Comparison of ENCODE assay signal across 10 mouse cellular contexts in the genomic region with DNA sequence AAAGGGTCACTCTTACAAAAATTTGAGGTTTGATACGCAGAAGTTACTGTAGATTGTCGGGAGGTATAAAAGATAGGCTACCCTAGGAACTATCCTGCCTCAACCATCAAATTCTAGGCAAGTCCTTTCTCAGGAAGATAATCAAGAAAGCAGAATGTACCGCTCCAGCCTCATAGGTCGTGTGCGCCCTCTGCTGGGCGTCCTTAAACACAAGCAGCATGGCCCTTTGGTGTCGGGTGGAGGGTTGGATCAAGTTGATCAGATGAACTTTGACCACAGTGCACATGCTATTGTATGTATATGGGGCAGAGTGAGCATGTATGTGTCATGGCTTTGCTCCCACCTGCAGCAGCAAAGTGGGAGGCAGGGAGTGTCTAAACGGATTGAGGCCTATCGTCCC. TPM values are rescaled to one million over a fixed set of nuclear protein-coding genes. Genes with fewer than 3 reads are reported as not detected.
DNase-seq lines count a peak whose midpoint lies in the region; ATAC-seq lines count a peak whose summit lies in the region.
"Had no signal": no experiment of that assay in that cellular context is flagged by ENCODE, and none has a peak within 500 bp of the region (broad histone marks: within the 10 kb centered on the region; RNA-seq: fewer than 3 reads in every experiment).

No protein-coding gene starts in this region.

- no peaks in the 10 kb centered on the region for H3K36me3 ChIP-seq in intestine, embryonic 16.5 days (ENCODE audit: control insufficient read depth, insufficient read depth, low read length)
- no peaks in the 10 kb centered on the region for H3K36me3 ChIP-seq in limb, embryonic 10.5 days
- H3K36me3 ChIP-seq: heart, embryonic 13.5 days had no signal

- H3K27ac ChIP-seq in intestine, embryonic 16.5 days (ENCODE audit: low read length), result no peak overlapping the region
- no peak overlapping the region for H3K27ac ChIP-seq in limb, embryonic 10.5 days
- H3K27ac ChIP-seq: heart, embryonic 13.5 days had no signal

- H3K9ac ChIP-seq in intestine, embryonic 16.5 days (ENCODE audit: low read depth, low read length), result no peak overlapping the region
- H3K9ac ChIP-seq: heart, embryonic 13.5 days had no signal

- ATAC-seq in erythroblast, adult 5-6 weeks (replicated peaks; ENCODE audit: low FRiP score, poor library complexity, severe bottlenecking), result peak; percentile 60; the same call in 1 of the 2 replicates
- ATAC-seq in intestine, embryonic 16.5 days, result peak; percentile 63

- H3K4me3 ChIP-seq in intestine, embryonic 16.5 days (ENCODE audit: low read length), result no peak overlapping the region
- H3K4me3 ChIP-seq in limb, embryonic 10.5 days, result no peak overlapping the region
- H3K4me3 ChIP-seq: heart, embryonic 13.5 days had no signal

- no peak overlapping the region for H3K4me2 ChIP-seq in intestine, embryonic 16.5 days (ENCODE audit: low read depth, low read length)
- H3K4me2 ChIP-seq: heart, embryonic 13.5 days had no signal

- no peaks in the 10 kb centered on the region for H3K9me3 ChIP-seq in intestine, embryonic 16.5 days (ENCODE audit: control insufficient read depth, low read length)
- no peaks in the 10 kb centered on the region for H3K9me3 ChIP-seq in limb, embryonic 10.5 days (replicated peaks)
- H3K9me3 ChIP-seq: heart, embryonic 13.5 days had no signal

- H3K27me3 ChIP-seq in intestine, embryonic 16.5 days (replicated peaks; ENCODE audit: control insufficient read depth, insufficient read depth, low read length), result no peaks in the 10 kb centered on the region
- no peaks in the 10 kb centered on the region; the same call in 1 of the 2 replicates for H3K27me3 ChIP-seq in limb, embryonic 10.5 days (ENCODE audit: low read depth, poor library complexity, severe bottlenecking)

- no peaks in the 10 kb centered on the region for H3K4me1 ChIP-seq in intestine, embryonic 16.5 days (ENCODE audit: control insufficient read depth, insufficient read depth, low read length)
- no peaks in the 10 kb centered on the region for H3K4me1 ChIP-seq in limb, embryonic 10.5 days
- H3K4me1 ChIP-seq: heart, embryonic 13.5 days had no signal

- peak; percentile 68 for DNase-seq in urinary bladder, postnatal 14 days (ENCODE audit: low spot score)
- DNase-seq in urinary bladder, postnatal 10 days (ENCODE audit: low spot score), result no peak
- peak; percentile 86 for DNase-seq in brain, adult 2 months (ENCODE audit: low read depth, low spot score)
- DNase-seq in limb, embryonic 10.5 days (ENCODE audit: low spot score), result peak; percentile 78
- DNase-seq in retina, adult 2 months (ENCODE audit: low read depth, low spot score), result peak; percentile 54
- no peak for DNase-seq in T-cell, adult 2 months (ENCODE audit: low spot score)

- 13% methylated on average over 9 of the region's 9 CpGs for WGBS in intestine, embryonic 16.5 days
- 15% methylated on average over 9 of the region's 9 CpGs for WGBS in limb, embryonic 10.5 days

RNA-seq across cellular contexts. Expression of a gene that starts 7.9 kb away (rescaled TPM):
- not detected in 2 replicates for total RNA-seq in erythroblast, adult 5-6 weeks (2015; ENCODE audit: low replicate concordance)
- not detected in 2 replicates for total RNA-seq in erythroblast, adult 5-6 weeks (2017; ENCODE audit: low replicate concordance)
- polyA plus RNA-seq in intestine, embryonic 16.5 days (2015; fragmentation: Nextera tagmentation; extraction: Ambion mirVana), result 3.7 and 4.9 TPM in 2 replicates
- polyA plus RNA-seq in limb, embryonic 10.5 days (2016; fragmentation: Nextera tagmentation; extraction: Ambion mirVana), result 6.4 and 9.3 TPM in 2 replicates

RNA-seq across cellular contexts. Expression of a gene that starts 29.4 kb away (rescaled TPM):
- total RNA-seq in erythroblast, adult 5-6 weeks (2015; ENCODE audit: low replicate concordance), result not detected in 2 replicates
- total RNA-seq in erythroblast, adult 5-6 weeks (2017; ENCODE audit: low replicate concordance), result not detected in 2 replicates
- not detected in 2 replicates for polyA plus RNA-seq in intestine, embryonic 16.5 days (2015; fragmentation: Nextera tagmentation; extraction: Ambion mirVana)
- not detected in 2 replicates for polyA plus RNA-seq in limb, embryonic 10.5 days (2016; fragmentation: Nextera tagmentation; extraction: Ambion mirVana)
- polyA plus RNA-seq: heart, embryonic 13.5 days; stomach, embryonic 14.5 days had no signal

RNA-seq across cellular contexts. Expression of a gene that starts 31.0 kb away (rescaled TPM):
- total RNA-seq in erythroblast, adult 5-6 weeks (2015; ENCODE audit: low replicate concordance), result not detected in 2 replicates
- not detected in 2 replicates for total RNA-seq in erythroblast, adult 5-6 weeks (2017; ENCODE audit: low replicate concordance)
- not detected in 2 replicates for polyA plus RNA-seq in intestine, embryonic 16.5 days (2015; fragmentation: Nextera tagmentation; extraction: Ambion mirVana)
- polyA plus RNA-seq in limb, embryonic 10.5 days (2016; fragmentation: Nextera tagmentation; extraction: Ambion mirVana), result not detected in 2 replicates
- polyA plus RNA-seq: heart, embryonic 13.5 days; stomach, embryonic 14.5 days had no signal

RNA-seq across cellular contexts. Expression of a gene that starts 32.1 kb away (rescaled TPM):
- total RNA-seq in erythroblast, adult 5-6 weeks (2015; ENCODE audit: low replicate concordance), result not detected in 2 replicates
- not detected in 2 replicates for total RNA-seq in erythroblast, adult 5-6 weeks (2017; ENCODE audit: low replicate concordance)
- polyA plus RNA-seq in intestine, embryonic 16.5 days (2015; fragmentation: Nextera tagmentation; extraction: Ambion mirVana), result 3.9 and 4.4 TPM in 2 replicates
- polyA plus RNA-seq in limb, embryonic 10.5 days (2016; fragmentation: Nextera tagmentation; extraction: Ambion mirVana), result not detected in 2 replicates

Comparison
In these comparisons a context has a peak if more than half of its experiments do, and no peak if none do; other contexts are left out.
1. DNase-seq: peak in urinary bladder, postnatal 14 days (single experiment), brain, adult 2 months (single experiment), limb, embryonic 10.5 days (single experiment) and retina, adult 2 months (single experiment); none in urinary bladder, postnatal 10 days (single experiment) and T-cell, adult 2 months (single experiment).